Mouse (Mus musculus) small intestine, adult 2 months (tissue): ENCODE data around the gene Sfrp5.

Source experiments
- CTCF ChIP-seq: fragments of 200-500 bp; IDR thresholded peaks from 2 replicates; pipeline ENCODE4 v1.5.1; 2012; ENCODE audit warnings: low read depth, mild to moderate bottlenecking, control low read depth, inconsistent platforms, low read length, moderate library complexity, mixed read lengths; ENCODE audit not compliant: insufficient replicate concordance, insufficient read length; ENCODE audit errors: extremely low read depth
- POLR2A ChIP-seq: fragments of 200-500 bp; IDR thresholded peaks from 2 replicates; pipeline ENCODE4 v1.6.1; 2012; ENCODE audit warnings: low read depth, mild to moderate bottlenecking, control low read depth, inconsistent platforms, low read length, moderate library complexity

GRCm38 (mm10) chr19:42211936-42212335 is 9.9 kb upstream of the Sfrp5 start:
- TF ChIP-seq CTCF: no peak
- TF ChIP-seq POLR2A: no peak
